ENCODE assay signal across 13 mouse cellular contexts in genomic region chr16:48074879-48075278, GRCm38 (mm10).
"Had no signal": no experiment of that assay in that cellular context is flagged by ENCODE, and none has a peak within 500 bp of the region (broad histone marks: within the 10 kb centered on the region; RNA-seq: fewer than 3 reads in every experiment).

No protein-coding gene starts in this region.

- DNase-seq: kidney, postnatal 10 days; liver, embryonic 13.5 days; liver, postnatal 0 days; lung, postnatal 10 days; lung, postnatal 4 days; right cerebral cortex, postnatal 4 days; spleen, adult 18-20 months; thymus, postnatal 36 days had no signal

- H3K4me1 ChIP-seq: limb, embryonic 15.5 days; liver, embryonic 13.5 days; midbrain, embryonic 10.5 days; midbrain, embryonic 15.5 days; neural tube, embryonic 12.5 days had no signal

- H3K4me3 ChIP-seq: left cerebral cortex, adult 2 months; limb, embryonic 15.5 days; liver, embryonic 13.5 days; midbrain, embryonic 10.5 days; midbrain, embryonic 15.5 days; neural tube, embryonic 12.5 days had no signal

- H3K27me3 ChIP-seq: limb, embryonic 15.5 days; liver, embryonic 13.5 days; midbrain, embryonic 15.5 days; neural tube, embryonic 12.5 days had no signal

- H3K36me3 ChIP-seq: limb, embryonic 15.5 days; liver, embryonic 13.5 days; midbrain, embryonic 10.5 days; midbrain, embryonic 15.5 days; neural tube, embryonic 12.5 days had no signal

- H3K27ac ChIP-seq: left cerebral cortex, adult 2 months; limb, embryonic 15.5 days; liver, embryonic 13.5 days; midbrain, embryonic 10.5 days; midbrain, embryonic 15.5 days; neural tube, embryonic 12.5 days had no signal
